8 mouse cellular contexts compared by ENCODE assay signal in the genomic region with DNA sequence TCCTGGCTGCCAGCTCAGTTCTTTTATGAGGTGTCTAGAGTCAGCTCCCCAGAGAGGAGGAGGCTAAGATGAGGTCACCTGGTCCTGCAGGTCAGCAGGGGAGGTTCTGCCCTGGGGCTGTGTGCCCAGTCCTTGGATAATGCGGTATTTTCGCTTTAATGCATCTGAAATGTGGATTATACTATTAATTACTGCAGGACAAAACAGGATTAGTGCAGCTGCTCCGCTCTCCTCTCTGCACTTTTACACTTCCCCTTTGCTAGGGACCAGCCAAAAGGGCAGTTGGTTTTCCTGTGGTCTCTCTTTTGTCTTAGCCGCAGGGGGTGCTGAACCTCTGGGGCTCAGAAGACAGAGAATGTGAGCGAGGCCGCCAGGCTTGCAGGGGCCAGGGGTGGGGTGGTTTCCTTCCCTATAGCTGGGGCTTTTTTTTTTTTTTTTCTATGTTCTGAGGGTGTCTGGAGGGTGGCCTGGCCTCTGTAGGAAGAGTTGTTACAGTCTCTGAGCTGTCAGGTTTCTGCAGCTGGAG.
DNase-seq lines count a peak whose midpoint lies in the region; ATAC-seq and TF ChIP-seq lines count a peak whose summit lies in the region.

No protein-coding gene starts in this region.

- H3K27ac ChIP-seq in bone marrow, adult 2 months (ENCODE audit: control insufficient read depth, insufficient read depth, low read depth, low read length, poor library complexity) = peak overlapping the region; percentile 3; the same call in 1 of the 2 replicates
- H3K27ac ChIP-seq in forebrain, embryonic 13.5 days = peak overlapping the region; percentile 32; the same call in 1 of the 2 replicates
- peak overlapping the region; percentile 36; the same call in 1 of the 2 replicates for H3K27ac ChIP-seq in limb, embryonic 12.5 days

- peak; percentile 30 to 38 for DNase-seq in left cerebral cortex, postnatal 14 days (ENCODE audit: low spot score in 2 of 2)
- DNase-seq in left cerebral cortex, adult 8-10 months (ENCODE audit: low spot score in 2 of 2) = no peak
- no peak for DNase-seq in urinary bladder, adult 2 months (ENCODE audit: low spot score)
- DNase-seq in cerebellum, postnatal 25 days = no peak

- no peaks in the 10 kb centered on the region for H3K9me3 ChIP-seq in forebrain, embryonic 13.5 days (replicated peaks)
- H3K9me3 ChIP-seq in limb, embryonic 12.5 days = no peaks in the 10 kb centered on the region

- TF ChIP-seq CTCF in bone marrow, adult 2 months (IDR thresholded peaks at IDR 0.05; ENCODE audit: control insufficient read depth, insufficient read depth, low read length) = no peak

- H3K27me3 ChIP-seq in forebrain, embryonic 13.5 days = no peaks in the 10 kb centered on the region; the same call in 1 of the 2 replicates
- H3K27me3 ChIP-seq in limb, embryonic 12.5 days = no peaks in the 10 kb centered on the region

- no peak for TF ChIP-seq POLR2A in bone marrow, adult 2 months (IDR thresholded peaks at IDR 0.05; ENCODE audit: borderline replicate concordance, control insufficient read depth, low read depth, low read length)

- intact Hi-C loops in left cerebral cortex, postnatal 14 days (cut with DNase I) = no loop called here

- 2% methylated on average over 6 of the region's 6 CpGs for WGBS in bone marrow, adult 2 months
- 5% methylated on average over 6 of the region's 6 CpGs for WGBS in forebrain, embryonic 13.5 days
- 12% methylated on average over 6 of the region's 6 CpGs for WGBS in limb, embryonic 12.5 days

- no peak overlapping the region for H3K4me3 ChIP-seq in bone marrow, adult 2 months (replicated peaks; ENCODE audit: control insufficient read depth, low read depth, low read length)
- H3K4me3 ChIP-seq in forebrain, embryonic 13.5 days = no peak overlapping the region
- H3K4me3 ChIP-seq in limb, embryonic 12.5 days (replicated peaks) = no peak overlapping the region

- ATAC-seq in forebrain, embryonic 13.5 days = peak; percentile 19; the same call in 1 of the 2 replicates
- no peak for ATAC-seq in limb, embryonic 12.5 days (ENCODE audit: insufficient number of reproducible peaks, insufficient read depth, low FRiP score, low TSS enrichment, low read depth)
- ATAC-seq in monocyte, adult 5-6 weeks (replicated peaks; ENCODE audit: insufficient number of reproducible peaks, low FRiP score, low TSS enrichment, poor library complexity, severe bottlenecking) = peak; percentile 66

- no peaks in the 10 kb centered on the region for H3K36me3 ChIP-seq in forebrain, embryonic 13.5 days (ENCODE audit: poor library complexity, severe bottlenecking)
- no peaks in the 10 kb centered on the region for H3K36me3 ChIP-seq in limb, embryonic 12.5 days

- peak overlapping the region; percentile 24 for H3K4me2 ChIP-seq in forebrain, embryonic 13.5 days
- H3K4me2 ChIP-seq in limb, embryonic 12.5 days = peak overlapping the region; percentile 28; the same call in 1 of the 2 replicates

- 0 out of 2 replicates have a peak overlapping the region, but pooled peaks have one; percentile 16 for H3K9ac ChIP-seq in forebrain, embryonic 13.5 days
- H3K9ac ChIP-seq in limb, embryonic 12.5 days (replicated peaks) = no peak overlapping the region

- H3K4me1 ChIP-seq in bone marrow, adult 2 months (ENCODE audit: control insufficient read depth, insufficient read depth, low read length) = peaks cover 5% of the 10 kb centered on the region
- peaks cover 13% of the 10 kb centered on the region for H3K4me1 ChIP-seq in forebrain, embryonic 13.5 days
- H3K4me1 ChIP-seq in limb, embryonic 12.5 days (replicated peaks) = peaks cover 42% of the 10 kb centered on the region

Comparison
In these comparisons a context has a peak if more than half of its experiments do, and no peak if none do; other contexts are left out.
1. DNase-seq: peak in left cerebral cortex, postnatal 14 days (2 of 2); none in left cerebral cortex, adult 8-10 months (0 of 2), urinary bladder, adult 2 months (single experiment) and cerebellum, postnatal 25 days (0 of 2).
2. Peak in every context shown above with its lines, with median percentiles within 50 percentile points of each other: H3K27ac ChIP-seq.